Mouse (Mus musculus) thymus, adult 18-20 months (tissue): ENCODE results near the gene Lrmda.

Experiments used
- DNase-seq, 2 experiments: peaks; one replicate each; pipeline ENCODE4 v3.0.0; 2022; ENCODE audit warnings: mixed read lengths in 2 of 2

Lrmda gene

DNA sequence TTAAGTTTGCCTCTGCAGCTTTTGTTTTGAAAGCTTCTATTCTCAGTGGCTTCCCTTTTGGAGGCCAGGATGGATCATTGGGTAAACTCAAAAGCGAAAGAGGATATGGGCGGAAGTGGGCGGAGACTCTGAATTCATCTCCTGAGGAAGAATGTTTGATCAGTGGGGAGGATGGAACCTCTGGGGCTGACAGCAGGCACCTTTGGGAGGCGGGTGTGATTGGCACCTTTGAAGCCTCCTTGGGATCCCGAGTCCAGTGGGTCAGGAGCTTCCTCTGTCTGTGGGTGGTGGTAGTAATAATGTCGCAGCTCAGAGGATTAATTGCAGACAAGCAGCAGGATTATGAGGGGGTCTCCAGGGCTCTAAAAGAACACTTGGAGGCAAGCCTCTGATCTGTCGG lies 793.9 kb downstream of the Lrmda start:
- DNase-seq = no peak

DNA sequence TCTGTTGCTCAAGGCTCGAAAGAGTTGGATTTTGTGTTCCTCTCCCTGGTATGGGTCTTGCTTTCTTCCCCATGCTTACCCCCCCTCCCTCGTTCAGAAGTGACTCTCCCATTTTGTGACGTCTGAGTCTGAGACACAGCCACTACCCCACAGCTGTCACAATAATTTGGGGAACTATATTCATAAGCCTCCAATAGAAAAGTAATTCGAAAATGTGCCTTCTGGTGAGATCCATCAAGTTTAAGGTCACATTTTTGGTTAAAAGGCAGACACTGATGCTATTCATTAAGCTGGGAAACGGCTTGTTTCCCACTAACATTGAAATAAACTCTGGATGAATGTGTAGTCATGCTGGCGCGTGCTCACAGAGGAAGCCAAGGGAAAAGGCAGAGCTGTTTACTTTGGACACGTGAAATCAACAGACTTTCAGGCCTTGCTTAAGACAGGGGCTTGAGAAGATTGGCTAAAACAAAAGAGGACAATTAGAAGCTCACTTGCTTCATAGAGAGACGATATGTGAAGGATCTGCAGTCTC lies 795.4 kb downstream of the Lrmda start:
- DNase-seq = no peak

DNA sequence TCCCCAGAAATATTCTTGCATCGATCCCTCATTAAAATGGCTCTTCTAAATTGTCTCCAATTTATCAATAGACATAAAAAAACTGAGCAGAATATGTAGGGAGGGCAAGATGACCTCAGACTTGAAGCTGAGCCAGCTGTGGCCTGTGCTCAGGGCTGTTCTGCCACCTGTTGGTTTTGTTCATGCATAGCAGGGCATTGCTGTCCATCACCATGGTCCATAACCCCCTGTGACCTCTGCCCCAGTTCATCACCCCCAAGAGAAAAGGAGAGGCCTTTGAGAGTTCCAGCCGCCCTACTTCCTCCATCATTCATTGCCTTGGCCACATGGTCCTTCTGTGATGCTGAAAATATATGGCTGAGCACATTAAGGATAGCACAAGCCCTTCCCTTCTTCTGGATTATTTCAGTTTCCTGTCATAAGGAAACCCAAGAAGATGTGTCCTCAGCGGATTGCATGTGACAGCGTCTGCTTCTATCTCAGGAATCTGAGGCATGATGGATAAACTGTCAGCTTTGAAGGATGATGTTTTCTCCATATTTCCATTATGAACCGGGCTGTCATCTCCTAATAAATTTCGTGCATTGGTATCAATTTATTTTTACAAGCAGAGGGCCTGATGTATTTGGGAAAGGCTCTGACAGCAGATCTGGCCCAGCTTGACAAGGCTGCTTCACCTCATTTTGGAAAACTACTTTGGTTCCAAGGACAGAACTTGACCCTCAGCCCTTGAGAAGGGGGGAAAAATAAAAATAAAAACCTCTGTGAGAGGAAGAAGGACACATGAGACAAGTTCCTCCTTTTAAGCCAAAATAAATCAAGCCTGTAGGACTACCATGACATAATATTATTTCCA lies 798.1 kb downstream of the Lrmda start:
- no peak for DNase-seq

GRCm38 (mm10) chr14:22818202-22818530 lies 798.7 kb downstream of the Lrmda start:
- DNase-seq = no peak

DNA sequence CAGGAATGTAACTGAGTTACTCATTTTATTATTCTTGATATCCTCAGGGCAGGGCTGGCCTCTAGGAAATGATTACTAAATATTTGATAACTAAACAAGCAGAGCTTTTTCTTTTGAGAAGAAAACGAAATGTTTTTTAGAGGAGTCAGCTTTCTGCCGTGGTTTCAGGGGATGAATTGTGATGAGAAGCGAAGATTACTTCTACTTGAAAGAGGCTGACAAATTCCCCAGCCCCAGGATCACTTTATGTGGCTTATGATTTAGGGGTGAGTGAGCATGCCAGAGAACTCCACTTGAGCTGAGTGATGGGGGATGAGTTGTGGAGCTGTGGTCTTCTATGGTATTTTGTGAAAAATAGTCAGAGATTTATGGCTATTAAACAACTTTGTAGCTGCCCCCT lies 803.4 kb downstream of the Lrmda start:
- DNase-seq = no peak

- DNase-seq = no peak
These were observed 807.3 kb downstream of the Lrmda start for GRCm38 (mm10) chr14:22826825-22827224.

- no peak for DNase-seq
These were observed 817.5 kb downstream of the Lrmda start for GRCm38 (mm10) chr14:22837058-22837457.

DNA sequence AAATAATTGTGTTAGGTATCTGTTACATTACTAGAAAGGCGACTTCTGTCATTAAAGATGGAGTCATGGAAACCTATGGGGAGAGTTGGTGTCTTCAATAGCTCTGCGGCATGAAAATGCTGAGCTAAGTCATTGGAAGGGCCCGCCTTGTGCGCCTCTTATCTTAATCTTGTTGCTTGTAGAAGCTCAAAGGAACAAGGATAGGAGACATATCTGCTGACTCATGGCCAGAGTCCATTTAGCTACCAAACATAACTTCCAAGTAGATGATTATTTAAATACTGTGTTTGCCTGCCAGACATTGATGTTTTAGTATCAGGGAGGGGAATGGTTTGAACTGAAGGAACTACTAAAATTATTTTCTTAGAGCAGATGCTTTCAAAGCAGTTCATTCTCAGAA lies 821.6 kb downstream of the Lrmda start:
- DNase-seq = no peak

DNA sequence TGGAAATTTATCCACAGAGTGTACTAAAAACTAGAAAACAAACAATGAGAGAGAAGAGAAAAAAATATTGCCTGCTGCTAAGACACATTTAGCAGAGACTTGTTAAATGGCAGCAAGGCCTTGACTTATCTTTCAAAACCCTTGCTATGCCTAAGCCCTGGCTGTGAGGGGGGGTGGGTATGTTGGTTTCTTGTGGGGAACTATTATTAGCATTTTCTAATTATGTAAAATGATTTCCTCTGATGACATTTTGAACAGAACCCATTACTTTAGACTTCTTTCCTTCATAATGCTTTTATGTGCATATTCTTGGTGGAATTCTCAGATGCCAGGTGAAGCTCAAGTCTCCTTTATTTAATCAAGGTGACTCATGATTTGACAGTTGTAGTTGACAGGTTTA lies 824.5 kb downstream of the Lrmda start:
- DNase-seq = no peak

- no peak for DNase-seq
These were observed 825.9 kb downstream of the Lrmda start for GRCm38 (mm10) chr14:22845401-22845800.

DNA sequence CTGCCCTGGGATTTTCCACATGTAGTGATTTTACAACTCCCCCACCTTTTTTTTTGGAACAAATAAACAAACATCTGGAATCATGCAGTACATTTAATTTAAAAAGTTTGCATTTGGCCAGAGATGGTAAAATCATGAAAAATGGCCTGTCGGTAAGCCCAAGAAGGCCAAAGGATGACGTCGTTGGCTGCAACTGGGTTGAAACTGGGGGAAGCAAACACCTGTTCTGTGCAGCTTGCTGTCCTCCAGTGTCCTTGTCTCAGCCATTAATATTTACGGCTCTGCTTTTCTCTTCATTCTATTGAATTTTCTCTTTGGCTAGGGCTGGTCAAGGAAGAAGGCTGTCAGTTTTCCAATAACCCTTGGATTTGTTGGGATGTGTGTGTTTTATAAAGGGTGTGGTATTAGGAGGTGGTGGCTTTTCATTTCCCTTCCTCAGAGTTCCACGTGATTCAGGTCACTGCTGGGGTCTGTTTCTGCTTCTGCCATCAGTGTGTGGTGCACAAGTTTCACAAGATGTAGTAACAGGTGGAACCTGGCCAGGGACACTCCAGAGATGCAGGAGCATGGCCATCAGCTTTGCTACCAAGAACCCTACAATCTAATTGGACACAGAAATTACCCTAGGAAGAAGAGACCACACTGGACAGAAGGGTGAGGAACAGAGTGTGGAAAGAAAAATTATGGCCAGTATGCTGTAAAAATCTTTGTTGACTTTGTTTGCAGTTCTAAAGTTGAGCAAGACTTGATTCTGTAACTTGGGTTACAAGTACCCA lies 827.7 kb downstream of the Lrmda start:
- DNase-seq = no peak

GRCm38 (mm10) chr14:22849108-22849507 lies 829.6 kb downstream of the Lrmda start:
- DNase-seq = no peak

- no peak for DNase-seq
These were observed 841.1 kb downstream of the Lrmda start for GRCm38 (mm10) chr14:22860631-22861030.

- DNase-seq = no peak
These were observed 844.6 kb downstream of the Lrmda start for GRCm38 (mm10) chr14:22864132-22864531.

GRCm38 (mm10) chr14:22874584-22874983 lies 855.1 kb downstream of the Lrmda start:
- DNase-seq = no peak

- DNase-seq = no peak
These were observed 867.7 kb downstream of the Lrmda start for GRCm38 (mm10) chr14:22887182-22887581.

DNA sequence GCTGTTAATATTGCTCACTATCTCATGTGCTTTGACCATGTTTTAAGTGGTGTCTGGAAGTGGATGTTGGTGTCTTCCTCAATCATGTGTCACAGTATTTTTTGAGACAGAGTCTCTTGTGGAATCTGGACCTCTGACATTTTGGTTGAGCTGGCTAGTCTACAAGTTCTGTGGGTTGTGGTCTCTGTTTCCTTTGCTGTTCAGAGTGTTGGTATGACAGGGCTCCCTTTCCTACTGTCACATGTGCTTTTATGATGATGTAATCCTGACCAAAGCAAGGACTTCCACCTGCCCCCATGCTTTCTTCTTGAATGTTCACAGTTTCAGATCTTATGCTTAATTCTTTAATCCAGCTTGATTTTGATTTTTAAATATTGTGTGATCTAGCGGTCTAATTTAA lies 879.8 kb downstream of the Lrmda start:
- DNase-seq = no peak

DNA sequence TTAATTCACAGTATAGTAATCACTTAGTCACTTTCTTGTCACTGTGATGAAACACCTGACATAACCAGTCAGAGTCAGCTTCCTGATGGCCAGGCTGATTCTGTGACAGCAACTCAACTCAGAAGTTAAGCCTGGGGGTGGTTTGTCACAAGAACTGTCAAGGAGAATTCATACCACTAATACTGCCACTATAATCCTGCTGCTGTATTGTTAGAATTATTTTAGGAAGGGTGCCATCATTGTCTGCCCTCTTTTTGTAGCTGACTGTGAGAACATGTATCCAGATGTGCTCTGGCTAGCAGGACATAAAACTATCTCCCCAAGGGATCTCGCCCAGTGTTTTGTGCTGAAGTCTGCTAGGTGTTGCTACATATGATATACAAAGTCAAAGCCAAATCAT lies 882.6 kb downstream of the Lrmda start:
- no peak for DNase-seq

GRCm38 (mm10) chr14:22902914-22903313 lies 883.4 kb downstream of the Lrmda start:
- DNase-seq = no peak

GRCm38 (mm10) chr14:22905741-22906667 lies 886.5 kb downstream of the Lrmda start:
- DNase-seq = no peak

DNA sequence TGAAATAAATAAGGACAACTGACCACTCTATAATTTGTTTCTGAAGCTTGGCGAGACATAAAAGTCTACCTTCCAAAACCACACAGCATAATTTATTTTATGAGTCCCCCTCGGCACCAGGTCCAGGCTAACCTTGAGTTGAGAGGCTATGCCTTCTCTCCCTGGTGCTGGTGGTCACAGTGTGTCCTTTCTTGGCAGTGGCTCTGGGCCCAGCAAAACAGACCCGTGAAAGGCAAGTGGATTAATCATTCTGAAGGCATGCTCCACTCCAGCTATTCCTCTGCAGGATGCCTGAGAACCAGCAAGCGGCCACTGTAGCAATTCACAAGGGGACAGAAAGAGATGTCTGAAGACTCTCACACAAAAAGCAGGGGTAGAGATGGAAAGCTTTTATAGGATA lies 887.2 kb downstream of the Lrmda start:
- DNase-seq = no peak

GRCm38 (mm10) chr14:22907221-22907620 lies 887.7 kb downstream of the Lrmda start:
- no peak for DNase-seq

DNA sequence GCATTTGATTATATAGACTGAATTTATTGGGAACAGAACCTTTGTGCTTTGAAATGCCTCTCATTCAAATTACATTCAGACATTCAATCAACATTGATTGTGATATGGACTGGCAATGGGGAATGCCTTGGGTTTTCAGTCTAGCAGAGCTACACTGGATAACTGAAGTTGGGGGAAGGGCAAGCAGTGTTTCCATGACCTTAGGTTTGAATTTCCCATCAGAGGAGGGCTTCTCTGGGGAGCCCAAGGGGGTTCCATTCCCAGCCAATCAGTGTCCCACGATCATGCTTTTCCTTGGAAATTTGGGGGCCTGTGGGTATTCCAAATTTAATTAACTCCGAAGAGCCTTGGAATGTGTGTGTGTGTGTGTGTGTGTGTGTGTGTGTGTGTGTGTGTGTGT lies 888.5 kb downstream of the Lrmda start:
- no peak for DNase-seq
